Mouse (Mus musculus) liver, adult 2 months (tissue): ENCODE results near the gene Tmem108.

Source experiments
- CTCF ChIP-seq: fragments of 200-500 bp; IDR thresholded peaks from 2 replicates; pipeline ENCODE4 v1.5.1; 2011; ENCODE audit warnings: low read depth, low read length, control low read depth
- POLR2A ChIP-seq: fragments of 200-500 bp; IDR thresholded peaks from 2 replicates; pipeline ENCODE4 v1.6.1; 2011; ENCODE audit warnings: low read length, control low read depth; ENCODE audit not compliant: insufficient read depth; ENCODE audit errors: extremely low read depth

- no peak for TF ChIP-seq POLR2A
- no peak for TF ChIP-seq CTCF
Measured at GRCm38 (mm10) chr9:103642300-103642699, 119.3 kb downstream of the Tmem108 start.
